Mouse (Mus musculus) fat pad, adult 2 months (tissue): ENCODE data around the gene Ppt2.

Experiments
- DNase-seq: peaks from one replicate; pipeline ENCODE4 v3.0.0-alpha.2; 2011; ENCODE audit warnings: low read depth, low spot score; ENCODE audit errors: extremely low read depth

The Ppt2 gene

DNA sequence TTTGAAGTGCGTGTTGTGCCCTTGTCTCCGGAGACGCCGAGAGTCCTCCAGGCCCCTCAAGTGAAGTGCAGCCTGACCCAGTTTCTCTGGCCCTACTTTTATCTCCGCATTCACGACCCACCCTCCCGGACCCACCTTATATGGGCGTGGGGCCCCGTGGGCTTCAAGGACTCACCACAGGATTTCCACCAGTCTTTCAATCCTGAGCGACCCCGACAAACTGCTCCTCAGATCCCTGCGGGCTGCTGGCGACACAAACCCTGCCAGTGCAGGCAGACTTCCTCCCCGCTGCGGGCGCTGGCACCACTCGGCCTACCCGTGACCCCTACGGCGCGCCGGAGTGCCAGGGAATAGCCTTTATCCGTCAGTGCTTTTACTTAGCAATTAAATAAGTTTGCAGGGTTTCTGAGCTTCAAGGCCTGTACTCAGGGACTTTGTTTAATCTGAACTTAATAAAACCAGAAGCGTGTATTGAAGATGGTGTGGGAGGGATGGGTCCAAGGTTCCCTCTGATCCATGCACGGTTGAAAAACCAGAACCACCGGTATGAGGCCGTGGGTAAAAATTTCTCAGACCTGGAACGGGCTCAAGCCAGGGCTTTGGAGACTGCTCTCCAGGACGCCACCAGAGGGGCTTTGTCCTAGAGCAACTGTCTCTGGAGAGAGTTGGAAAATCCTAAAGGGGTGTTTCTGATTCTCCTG lies at the start of gene Ppt2:
Ppt2 (minus strand) TSS at position 568 of the 701 bp plus-strand sequence.
- DNase-seq: no peak

DNA sequence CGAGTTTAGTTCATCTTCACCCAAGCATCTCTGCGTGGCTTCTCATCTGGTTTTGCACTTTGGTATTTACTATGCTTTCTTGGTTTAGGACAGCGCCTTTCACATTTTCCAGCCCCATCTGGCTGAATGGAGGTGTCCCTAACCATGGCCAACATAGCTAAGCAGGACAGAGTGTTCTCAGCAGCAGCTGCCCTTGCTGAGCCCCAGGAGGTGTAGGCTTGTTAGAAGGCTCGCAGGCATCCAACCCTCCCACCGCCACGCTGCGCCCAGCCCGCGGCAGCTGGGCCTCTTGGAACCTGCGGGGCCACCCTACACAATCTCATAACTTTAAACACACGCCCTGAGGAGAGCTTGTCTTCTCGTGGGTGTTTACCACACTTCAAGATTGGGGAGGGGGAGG lies 48.4 kb upstream of the Ppt2 start:
- no peak for DNase-seq

DNA sequence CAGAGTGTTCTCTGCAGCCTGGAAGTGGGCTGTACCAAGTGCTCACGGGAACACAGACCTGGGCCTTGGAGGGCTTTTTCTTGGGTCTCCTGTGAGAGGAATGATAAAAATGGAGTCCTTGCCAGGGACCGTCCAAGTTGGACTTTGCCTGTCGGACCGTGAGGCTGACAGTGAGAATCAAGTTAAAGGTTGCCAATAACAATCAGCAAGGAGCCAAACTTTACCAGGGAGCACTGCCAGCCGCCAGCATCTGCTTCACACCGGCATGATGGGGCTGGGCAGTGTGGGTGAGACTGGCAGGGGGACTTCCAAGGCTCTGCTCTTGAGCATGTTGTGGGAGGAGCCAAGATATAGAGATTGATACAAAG lies 47.8 kb upstream of the Ppt2 start:
- DNase-seq: no peak

DNA sequence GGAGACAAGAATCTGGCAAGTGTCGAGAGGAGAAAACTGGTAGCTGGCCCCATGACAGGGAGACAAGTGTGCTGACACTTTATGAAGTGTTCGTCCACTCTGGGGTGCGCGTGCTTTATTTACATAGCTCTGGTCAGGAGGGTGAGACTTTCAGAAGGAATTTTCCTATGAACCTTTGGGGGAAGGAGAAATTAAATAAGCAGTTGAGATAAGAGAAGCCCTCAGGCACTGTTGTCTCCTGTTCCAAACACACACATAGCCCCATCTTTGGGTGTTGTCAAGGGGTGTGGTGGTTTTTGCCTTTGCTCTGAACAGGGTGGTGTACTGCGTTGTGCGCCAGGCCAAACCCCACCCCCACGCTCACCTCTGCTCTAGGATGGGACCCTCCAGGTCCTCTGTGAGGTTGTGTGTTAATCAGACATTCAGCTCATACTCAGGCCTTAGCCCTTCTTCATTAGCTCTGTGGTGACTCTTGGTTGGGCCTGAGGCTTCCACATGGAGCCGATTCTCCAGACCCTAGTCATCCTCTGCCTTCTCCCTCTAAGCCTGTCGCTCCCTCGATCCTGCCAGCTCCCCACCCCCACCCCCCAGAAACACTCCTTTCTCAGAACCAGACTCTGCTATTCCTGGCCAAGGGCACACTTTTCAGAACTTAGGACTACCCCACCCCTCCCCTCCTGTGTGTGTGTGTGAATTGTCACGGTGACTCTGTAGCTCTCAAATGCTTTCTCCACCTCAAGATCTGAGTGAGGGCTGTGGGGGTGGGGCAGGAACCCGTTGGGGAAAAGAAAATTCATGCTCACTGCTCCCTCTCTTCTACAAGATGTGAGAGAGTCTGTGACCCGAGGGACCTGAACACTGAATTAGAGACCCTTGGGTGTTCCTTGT lies 47.1 kb upstream of the Ppt2 start:
- DNase-seq: no peak

DNA sequence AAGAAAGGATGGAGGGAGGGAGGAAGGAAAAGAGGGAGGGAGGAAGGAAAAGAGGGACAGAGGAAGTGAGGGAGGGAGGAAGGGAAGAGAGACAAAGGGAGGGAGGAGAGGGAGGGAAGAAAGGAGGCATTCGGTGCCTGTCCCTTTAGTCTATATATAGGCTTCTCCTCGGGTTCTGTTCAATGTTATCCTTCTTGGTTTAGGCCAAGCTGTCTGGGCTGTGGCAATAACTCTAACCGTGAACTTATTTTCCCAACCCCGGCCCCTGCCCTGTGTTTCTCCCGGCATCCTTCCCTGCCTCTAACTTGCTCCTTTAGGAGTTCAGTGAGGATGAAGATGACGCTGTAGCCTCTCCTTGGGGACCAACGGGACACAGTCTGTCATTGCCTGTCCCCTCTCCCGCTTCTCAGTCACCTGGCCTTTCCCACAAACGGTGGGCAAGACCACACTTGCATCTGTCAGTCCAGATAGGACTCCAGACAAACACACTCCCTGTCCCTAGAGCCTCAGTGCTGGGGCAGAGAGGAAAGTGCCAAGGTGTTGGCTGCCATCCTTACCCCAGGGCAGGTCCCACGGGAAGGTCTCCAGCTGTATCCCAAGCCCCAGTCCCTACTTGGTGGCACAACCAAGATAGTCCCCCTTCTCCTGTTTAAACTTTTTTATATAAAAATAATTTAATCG lies 46.4 kb upstream of the Ppt2 start:
- DNase-seq: no peak

DNA sequence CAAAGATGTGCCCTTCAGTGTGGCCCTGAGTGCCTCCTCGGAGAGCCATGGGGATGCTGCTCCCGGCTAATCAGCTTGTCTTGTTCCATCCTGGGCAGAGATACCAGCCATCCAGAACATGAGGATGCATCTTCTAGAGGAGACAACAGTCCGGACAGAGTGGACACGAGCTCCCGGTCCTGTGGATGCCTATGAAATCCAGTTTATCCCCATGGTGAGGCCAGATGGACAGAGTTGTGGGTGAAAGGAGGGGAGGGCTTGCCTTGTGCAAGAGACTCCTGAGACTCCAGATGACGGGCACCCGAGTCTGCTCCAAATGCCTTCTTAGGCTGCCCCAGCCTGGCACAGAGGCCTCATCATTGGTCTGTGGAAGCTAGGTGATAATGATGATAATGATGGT lies 44.8 kb upstream of the Ppt2 start:
- no peak for DNase-seq

DNA sequence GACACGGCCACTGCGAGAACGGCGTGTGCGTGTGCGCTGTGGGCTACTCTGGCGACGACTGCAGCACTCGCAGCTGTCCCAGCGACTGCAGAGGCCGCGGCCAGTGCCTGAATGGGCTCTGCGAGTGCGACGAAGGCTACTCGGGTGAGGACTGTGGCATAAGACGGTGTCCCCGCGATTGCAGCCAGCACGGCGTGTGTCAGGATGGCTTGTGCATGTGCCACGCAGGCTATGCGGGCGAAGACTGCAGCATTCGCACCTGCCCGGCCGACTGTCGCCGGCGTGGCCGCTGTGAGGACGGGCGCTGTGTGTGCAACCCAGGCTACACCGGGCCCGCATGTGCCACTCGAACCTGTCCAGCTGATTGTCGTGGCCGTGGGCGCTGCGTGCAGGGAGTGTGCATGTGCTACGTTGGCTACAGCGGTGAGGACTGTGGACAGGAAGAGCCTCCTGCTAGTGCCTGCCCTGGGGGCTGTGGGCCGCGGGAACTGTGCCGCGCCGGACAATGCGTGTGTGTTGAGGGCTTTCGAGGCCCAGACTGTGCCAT lies 44.0 kb upstream of the Ppt2 start:
- no peak for DNase-seq

DNA sequence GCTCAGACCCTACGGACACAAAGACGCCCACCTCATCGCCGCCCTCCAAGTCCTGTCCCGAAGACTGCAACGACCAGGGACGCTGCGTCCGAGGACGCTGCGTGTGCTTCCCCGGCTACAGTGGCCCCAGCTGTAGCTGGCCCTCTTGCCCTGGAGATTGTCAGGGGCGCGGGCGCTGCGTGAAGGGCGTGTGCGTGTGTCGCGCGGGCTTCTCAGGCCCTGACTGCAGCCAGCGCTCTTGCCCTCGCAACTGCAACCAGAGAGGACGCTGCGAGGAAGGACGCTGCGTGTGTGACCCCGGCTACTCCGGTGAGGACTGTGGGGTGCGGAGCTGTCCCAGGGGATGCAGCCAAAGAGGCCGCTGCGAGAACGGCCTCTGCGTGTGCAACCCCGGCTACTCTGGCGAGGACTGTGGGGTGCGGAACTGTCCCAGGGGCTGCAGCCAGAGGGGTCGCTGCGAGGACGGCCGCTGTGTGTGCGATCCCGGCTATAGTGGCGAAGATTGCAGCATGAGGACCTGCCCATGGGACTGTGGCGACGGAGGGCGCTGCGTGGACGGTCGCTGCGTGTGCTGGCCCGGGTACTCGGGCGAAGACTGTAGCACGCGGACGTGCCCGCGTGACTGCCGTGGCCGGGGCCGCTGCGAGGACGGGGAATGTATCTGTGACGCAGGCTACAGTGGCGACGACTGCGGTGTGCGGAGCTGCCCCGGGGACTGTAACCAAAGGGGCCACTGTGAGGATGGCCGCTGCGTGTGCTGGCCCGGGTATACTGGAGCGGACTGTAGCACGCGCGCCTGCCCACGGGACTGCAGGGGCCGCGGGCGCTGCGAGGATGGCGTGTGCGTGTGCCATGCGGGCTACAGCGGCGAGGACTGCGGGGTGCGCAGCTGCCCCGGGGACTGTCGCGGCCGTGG lies 43.1 kb upstream of the Ppt2 start:
- DNase-seq: no peak

DNA sequence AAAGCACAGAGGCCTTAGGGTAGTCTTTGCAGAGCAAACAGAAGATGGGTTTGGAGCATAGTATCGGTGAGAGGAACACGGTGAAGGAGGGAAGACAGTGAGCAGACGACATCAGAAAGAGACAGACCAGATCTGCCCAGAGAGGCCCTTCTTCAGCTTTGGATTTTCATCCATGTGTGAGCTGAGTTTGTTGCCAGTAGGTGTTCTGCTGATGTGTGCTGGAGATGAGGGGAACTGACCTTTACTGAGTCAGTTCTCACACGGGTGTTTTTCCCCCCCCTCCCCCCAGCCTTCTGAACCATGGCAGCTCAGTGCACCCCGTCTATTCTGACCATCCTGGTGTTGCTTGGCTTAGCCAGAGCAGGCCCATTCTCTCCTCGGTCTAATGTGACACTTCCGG lies 41.9 kb upstream of the Ppt2 start, which contains the start of gene Tnxb:
Tnxb (plus strand) TSS at position 301 of the 400 bp plus-strand sequence.
- no peak for DNase-seq

DNA sequence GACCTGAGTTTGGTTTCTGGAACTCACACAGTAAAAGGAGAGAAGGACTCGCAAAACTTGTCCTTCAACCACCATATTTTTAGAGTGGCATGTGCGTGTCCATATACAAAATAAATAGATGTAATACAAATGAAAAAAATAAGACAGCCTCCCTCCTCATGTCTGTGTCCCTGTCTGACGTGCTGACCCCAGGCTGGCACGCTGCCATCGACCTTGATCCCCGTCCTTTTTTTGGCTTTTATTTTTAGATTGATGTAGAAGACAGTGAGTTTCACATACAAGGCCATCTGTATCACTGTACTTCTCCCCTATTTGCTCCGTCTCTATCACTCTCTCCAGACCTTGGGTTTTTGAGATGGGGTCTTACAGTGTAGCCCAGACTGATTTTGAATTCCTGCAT lies 36.2 kb upstream of the Ppt2 start:
- no peak for DNase-seq

DNA sequence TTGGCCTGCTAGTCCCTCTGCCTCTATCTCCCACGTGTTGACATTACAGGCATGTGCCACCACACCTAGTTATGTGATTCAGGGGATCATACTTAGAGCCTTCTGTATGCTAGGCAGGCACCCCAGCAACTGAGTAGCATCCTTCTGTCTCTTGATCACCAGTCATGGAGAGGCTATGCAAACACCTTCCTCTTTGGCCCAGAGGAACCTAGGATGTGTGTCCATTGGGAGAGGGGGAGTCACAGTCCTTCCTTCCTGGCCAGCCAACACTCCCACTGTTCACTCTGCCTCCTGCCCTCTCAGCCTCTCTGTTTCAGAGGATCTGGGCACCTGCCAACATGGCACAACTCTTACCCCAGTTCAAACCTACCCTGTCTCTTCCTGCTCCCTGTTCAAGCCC lies 35.2 kb upstream of the Ppt2 start:
- no peak for DNase-seq

DNA sequence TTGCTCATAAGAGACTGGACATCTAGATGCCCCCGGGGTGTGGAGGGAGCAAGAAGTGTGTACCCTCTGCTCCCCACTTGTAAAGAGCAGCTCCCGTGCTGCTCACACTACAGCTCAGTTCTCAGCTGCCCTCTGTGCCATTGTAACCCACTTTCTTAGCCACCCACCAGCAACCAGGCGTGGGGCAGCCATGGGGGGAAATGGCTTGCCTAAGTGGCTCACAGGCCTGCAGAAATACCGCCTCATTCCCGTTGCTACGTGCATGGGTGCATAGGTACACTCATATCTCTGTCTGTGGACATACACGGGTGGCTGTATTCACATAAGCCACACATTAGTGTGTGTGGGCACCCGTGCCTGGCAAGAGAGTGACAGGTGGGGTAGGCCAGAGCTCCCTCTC lies 34.7 kb upstream of the Ppt2 start:
- DNase-seq: no peak

DNA sequence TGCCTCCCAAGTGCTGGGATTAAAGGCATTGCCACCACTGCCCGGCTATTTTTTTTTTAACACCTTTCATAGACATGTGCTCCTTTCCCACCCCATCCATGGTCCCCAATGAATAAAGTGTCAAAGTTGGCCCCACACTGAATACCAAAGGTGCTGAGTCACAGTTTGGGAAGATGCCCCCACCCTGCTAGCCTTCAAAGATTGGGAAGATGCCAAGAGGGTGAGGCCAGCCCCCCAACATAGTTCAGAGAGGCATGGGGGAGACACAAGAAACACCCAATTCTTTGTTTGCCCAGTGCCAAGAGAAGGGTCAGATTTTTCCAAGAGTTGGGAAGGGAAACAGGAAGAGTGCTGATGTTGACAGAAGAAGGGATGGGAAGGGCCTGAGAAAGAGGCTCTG lies 34.2 kb upstream of the Ppt2 start:
- no peak for DNase-seq

DNA sequence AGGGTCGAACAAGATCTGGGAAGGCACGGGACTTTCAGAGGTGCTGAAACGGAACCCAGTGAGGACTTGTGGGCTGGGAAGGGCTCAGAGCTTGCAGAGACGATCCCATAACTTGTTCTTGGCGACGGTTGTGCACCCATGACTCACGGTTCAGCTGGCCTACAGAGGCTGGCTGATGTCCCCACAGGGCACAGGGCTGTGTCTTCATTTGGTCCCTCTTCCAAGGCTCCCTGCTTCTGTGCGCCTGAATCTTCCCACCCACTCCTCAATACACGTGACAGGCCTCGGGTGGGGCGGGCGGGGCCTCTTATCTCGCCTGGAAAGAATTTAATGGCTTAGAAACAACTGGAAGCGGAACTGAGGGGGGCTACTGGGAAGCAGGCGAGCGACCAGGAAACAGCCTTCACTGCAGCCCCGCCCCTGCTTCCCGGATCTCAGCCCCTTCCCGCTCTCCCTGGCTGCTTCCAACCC lies 32.8 kb upstream of the Ppt2 start:
- DNase-seq: no peak

DNA sequence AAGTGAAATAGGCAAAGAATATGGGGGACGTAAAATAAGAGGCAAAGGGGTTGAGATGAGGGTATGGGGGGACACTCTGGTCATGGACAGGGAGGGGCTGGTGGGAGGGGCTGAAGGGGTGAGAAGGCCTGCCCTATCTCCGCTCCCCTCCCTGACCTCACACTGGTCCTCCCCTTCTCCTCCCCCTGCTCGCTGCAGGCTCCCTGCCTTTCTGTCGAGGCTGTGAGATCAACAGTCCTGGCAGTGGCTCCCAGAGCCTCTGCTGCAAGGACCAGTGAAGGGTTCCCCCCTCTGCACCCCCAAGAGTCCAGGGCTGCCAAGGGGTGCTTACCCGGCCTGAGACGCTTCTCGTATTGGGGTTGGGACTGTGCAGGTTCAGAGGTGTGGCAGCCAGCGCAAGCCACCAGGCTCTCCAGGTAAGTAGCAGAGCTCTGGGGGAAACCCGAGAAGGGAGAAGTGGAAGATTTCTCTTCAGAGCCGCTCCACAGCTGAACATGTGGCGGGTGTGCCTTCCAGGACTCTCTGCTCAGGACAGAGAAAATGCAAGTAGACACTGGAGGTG lies 32.0 kb upstream of the Ppt2 start:
- no peak for DNase-seq

DNA sequence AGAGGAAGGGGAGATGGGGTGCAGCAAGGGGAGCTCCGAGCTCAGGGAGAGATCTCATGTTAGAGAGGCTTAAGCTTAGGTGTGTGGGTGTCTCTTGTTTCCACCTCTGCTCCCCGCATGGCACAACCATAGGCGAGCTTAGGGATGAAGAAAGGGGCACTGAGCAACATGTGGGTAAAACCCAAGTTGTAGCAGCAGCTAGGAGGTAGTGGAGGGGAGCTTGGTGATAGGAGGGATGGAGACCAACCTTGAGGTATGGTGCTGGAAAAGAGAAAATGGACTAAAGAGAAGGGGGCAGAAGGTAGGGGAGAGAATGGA lies 31.5 kb upstream of the Ppt2 start:
- DNase-seq: no peak

DNA sequence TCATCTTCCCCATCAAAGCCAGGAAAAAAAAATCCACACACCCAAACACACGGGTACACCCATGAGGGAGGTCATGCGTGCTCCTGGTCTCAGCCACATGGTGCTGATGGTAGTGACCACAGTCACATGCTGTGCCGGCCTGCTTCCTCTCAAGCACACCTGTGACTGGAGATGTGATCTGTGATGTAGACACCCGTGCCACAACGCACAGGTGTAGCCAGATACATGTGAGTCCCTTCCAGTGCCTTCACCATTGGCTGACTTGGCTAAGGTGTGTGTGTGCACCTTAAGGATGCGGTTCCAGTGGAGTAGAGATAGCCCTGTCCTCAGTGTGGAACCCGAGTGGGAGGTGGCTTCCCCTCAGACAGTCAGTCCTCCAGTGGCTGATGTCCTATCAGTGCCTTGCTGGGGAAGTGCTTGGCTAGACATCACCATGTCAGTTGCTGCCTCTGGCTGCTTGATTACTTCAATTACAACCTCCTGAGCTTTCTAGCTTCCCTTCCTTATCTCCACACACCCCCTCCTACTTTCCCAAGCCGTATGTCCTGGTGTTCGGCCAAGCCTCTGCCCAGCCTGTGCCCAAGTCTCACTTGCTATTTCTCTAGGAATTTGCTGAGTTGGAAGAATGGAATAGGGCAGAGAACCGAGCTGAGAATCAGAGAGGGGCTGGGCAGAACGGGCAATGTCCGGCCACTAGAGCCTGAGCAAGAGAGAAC lies 31.0 kb upstream of the Ppt2 start:
- DNase-seq: no peak

DNA sequence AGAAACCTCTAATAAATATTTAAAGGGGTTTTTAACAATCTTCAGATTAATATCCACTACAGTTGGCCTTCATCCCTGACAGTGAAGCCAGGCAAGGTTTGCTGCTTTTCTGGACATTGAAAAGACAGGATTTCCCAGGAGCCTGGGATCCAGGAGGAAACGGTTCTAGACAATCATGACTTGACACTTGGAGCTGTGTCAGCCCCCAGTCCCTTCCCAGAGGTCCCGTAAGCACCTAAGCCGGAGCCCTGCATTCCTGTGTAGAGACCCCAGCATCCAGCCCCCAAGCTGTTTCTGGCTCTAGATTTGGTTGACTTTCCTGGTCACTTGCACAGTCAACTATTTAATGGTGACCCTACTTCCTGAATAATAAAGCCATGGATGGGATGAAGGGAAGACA lies 30.3 kb upstream of the Ppt2 start:
- DNase-seq: no peak

DNA sequence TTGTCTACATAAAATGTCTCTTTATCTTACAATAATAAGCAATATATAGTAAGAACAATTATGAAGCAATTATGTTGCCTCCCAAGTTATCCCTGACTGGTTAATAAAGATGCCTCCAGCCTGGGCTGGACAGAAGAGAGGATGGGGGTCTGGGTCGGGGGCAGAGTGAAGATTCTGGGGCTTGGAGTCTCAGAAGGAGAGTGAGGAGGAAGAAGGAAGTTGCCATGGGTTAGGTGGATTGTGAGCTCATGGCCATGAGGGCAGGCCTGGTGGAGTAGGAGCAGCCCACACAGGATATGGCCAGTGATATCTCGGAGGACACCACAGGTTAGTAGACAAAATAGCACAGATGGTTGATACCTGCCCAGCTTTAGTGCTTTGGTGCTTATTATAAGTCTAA lies 29.8 kb upstream of the Ppt2 start:
- DNase-seq: no peak

DNA sequence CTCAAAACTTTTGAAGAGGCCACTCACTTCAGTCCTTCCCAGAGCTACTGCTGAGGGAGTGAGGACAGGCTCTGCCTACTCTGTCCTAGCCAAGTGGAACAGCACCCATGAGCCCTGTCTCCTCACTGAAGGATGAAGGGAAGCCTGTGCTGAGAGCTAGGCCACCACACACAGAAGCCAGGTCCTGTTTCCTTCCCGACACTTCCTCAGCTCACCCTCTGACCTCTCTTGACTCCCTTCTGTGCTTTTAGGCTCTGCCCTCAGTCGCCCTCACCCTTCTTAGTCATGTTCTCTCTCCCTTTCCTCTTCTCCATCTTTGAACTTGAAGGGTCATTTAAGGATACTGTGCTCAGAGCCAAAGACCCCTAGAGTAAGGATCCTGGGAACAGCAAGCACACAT lies 29.0 kb upstream of the Ppt2 start:
- no peak for DNase-seq
